Mouse (Mus musculus) left cerebral cortex, adult 2 months (tissue): ENCODE measurements around the gene Wdr17. TPM values are rescaled to one million over a fixed set of nuclear protein-coding genes. Genes with fewer than 3 reads are reported as not detected.

Experiments used
- DNase-seq, 2 experiments: peaks; one replicate each; pipeline ENCODE4 v3.0.0; 2021 to 2022; ENCODE audit warnings: low spot score in 2 of 2, mixed read lengths in 1 of 2; ENCODE audit errors: extremely low spot score in 1 of 2
- H3K27ac ChIP-seq: fragments of 200-600 bp; 2 replicates; pipeline ENCODE4 v1.8.1; 2022
- H3K4me3 ChIP-seq: fragments of 200-600 bp; 2 replicates; pipeline ENCODE4 v1.8.1; 2022
- CTCF ChIP-seq: fragments of 200-600 bp; IDR thresholded peaks from 2 replicates; pipeline ENCODE4 v1.8.1; 2022; ENCODE audit warnings: antibody characterized with exemption, mild to moderate bottlenecking, moderate library complexity
- intact Hi-C: fragments of 180-260 bp; cut with DNase I; formaldehyde crosslinking; loops from one replicate; pipeline ENCODE4 v1.15.1; 2025
- total RNA-seq, 2 experiments: library from RNA; stranded (reverse); gene quantifications; 2 replicates each; pipeline ENCODE4 v1.2.3; 2021

The Wdr17 gene
- total RNA-seq, 2 experiments from 2014 or later, result 40.9 to 44.5 TPM

GRCm38 (mm10) chr8:54864761-54865064, 22.3 kb downstream of the Wdr17 start:
- TF ChIP-seq CTCF, result no peak
- intact Hi-C loops, result no loop called here
- no peak for DNase-seq
- no peak overlapping the region for H3K4me3 ChIP-seq
- H3K27ac ChIP-seq, result peak overlapping the region; percentile 69

GRCm38 (mm10) chr8:54864038-54864760, 22.8 kb downstream of the Wdr17 start:
- DNase-seq, result peak in 1 of 2 experiments; percentile 55
- peak overlapping the region; percentile 84 for H3K27ac ChIP-seq
- no peak for TF ChIP-seq CTCF
- H3K4me3 ChIP-seq, result no peak overlapping the region
- intact Hi-C loops, result no loop called here

- DNase-seq, result no peak
- no peak overlapping the region for H3K4me3 ChIP-seq
- intact Hi-C loops, result no loop called here
- no peak for TF ChIP-seq CTCF
- peak overlapping the region; percentile 33 for H3K27ac ChIP-seq
Measured at GRCm38 (mm10) chr8:54836029-54836959, 50.7 kb downstream of the Wdr17 start.

GRCm38 (mm10) chr8:54829794-54830426, 57.1 kb downstream of the Wdr17 start:
- no peak for DNase-seq
- Histone ChIP-seq H3K4me3 (peak overlapping the region; percentile 32), H3K27ac (peak overlapping the region; percentile 71)
- intact Hi-C loops, result loop anchor here (2.0 to 10.0 kb wide), 4 partner anchors 57 to 325 kb away; partner anchors contain the start of genes Gpm6a and Wdr17
- peak; percentile 75 for TF ChIP-seq CTCF

GRCm38 (mm10) chr8:54827974-54828373, 59.0 kb downstream of the Wdr17 start:
- TF ChIP-seq CTCF, result no peak
- no peak for DNase-seq
- intact Hi-C loops, result loop anchor here (5.0 to 10.0 kb wide), 2 partner anchors 91 to 323 kb away; no protein-coding TSS in a partner anchor
- Histone ChIP-seq H3K4me3 (no peak overlapping the region), H3K27ac (no peak overlapping the region)

GRCm38 (mm10) chr8:54822956-54823355, 64.0 kb downstream of the Wdr17 start:
- no peak for TF ChIP-seq CTCF
- no peak for DNase-seq
- Histone ChIP-seq H3K4me3 (no peak overlapping the region), H3K27ac (no peak overlapping the region)
- intact Hi-C loops, result loop anchor here (10.0 kb wide), 1 partner anchor 318 kb away; no protein-coding TSS in a partner anchor

- H3K27ac ChIP-seq, result no peak overlapping the region
- no peak for TF ChIP-seq CTCF
- H3K4me3 ChIP-seq, result no peak overlapping the region
- intact Hi-C loops, result no loop called here
- no peak for DNase-seq
Measured at GRCm38 (mm10) chr8:54818651-54819050, 68.3 kb downstream of the Wdr17 start.

GRCm38 (mm10) chr8:54808217-54808616, 78.8 kb downstream of the Wdr17 start:
- TF ChIP-seq CTCF, result no peak
- no peak overlapping the region for H3K4me3 ChIP-seq
- intact Hi-C loops, result no loop called here
- no peak overlapping the region for H3K27ac ChIP-seq
- no peak for DNase-seq

GRCm38 (mm10) chr8:54806173-54806572, 80.8 kb downstream of the Wdr17 start:
- no peak overlapping the region for H3K4me3 ChIP-seq
- intact Hi-C loops, result no loop called here
- TF ChIP-seq CTCF, result no peak
- no peak for DNase-seq
- no peak overlapping the region for H3K27ac ChIP-seq

- no peak for DNase-seq
- intact Hi-C loops, result no loop called here
- Histone ChIP-seq H3K4me3 (no peak overlapping the region), H3K27ac (no peak overlapping the region)
- no peak for TF ChIP-seq CTCF
Measured at GRCm38 (mm10) chr8:54792699-54793061, 94.3 kb downstream of the Wdr17 start.

GRCm38 (mm10) chr8:54791858-54792698, 94.9 kb downstream of the Wdr17 start:
- no peak for TF ChIP-seq CTCF
- intact Hi-C loops, result no loop called here
- DNase-seq, result no peak
- H3K4me3 ChIP-seq, result no peak overlapping the region
- no peak overlapping the region; the same call in 1 of the 2 replicates for H3K27ac ChIP-seq
